Mouse (Mus musculus) liver, adult 2 months (tissue): ENCODE results near the gene Tmem123.

Experiments
- CTCF ChIP-seq: fragments of 200-500 bp; IDR thresholded peaks from 2 replicates; pipeline ENCODE4 v1.5.1; 2011; ENCODE audit warnings: low read depth, low read length, control low read depth
- POLR2A ChIP-seq: fragments of 200-500 bp; IDR thresholded peaks from 2 replicates; pipeline ENCODE4 v1.6.1; 2011; ENCODE audit warnings: low read length, control low read depth; ENCODE audit not compliant: insufficient read depth; ENCODE audit errors: extremely low read depth

GRCm38 (mm10) chr9:7835302-7835701 is 71.5 kb downstream of the Tmem123 start:
- TF ChIP-seq CTCF, result no peak
- TF ChIP-seq POLR2A, result no peak
